Mouse (Mus musculus) cerebellum, adult 2 months (tissue): ENCODE results near the gene Prkrip1. TPM values are rescaled to one million over a fixed set of nuclear protein-coding genes. Genes with fewer than 3 reads are reported as not detected.

Source experiments
- DNase-seq, 2 experiments: peaks; one replicate each; pipeline ENCODE4 v3.0.0; 2021
- H3K27ac ChIP-seq: fragments of 200-500 bp; 2 replicates; pipeline ENCODE4 v1.5.1; 2012; ENCODE audit warnings: low read length, control low read depth, inconsistent platforms; ENCODE audit not compliant: insufficient read depth
- H3K27me3 ChIP-seq: fragments of 200-500 bp; 2 replicates; pipeline ENCODE4 v1.6.1; 2012; ENCODE audit warnings: inconsistent platforms, mild to moderate bottlenecking, low read length, moderate library complexity; ENCODE audit not compliant: control insufficient read depth, insufficient read depth
- H3K4me1 ChIP-seq: fragments of 200-500 bp; 2 replicates; pipeline ENCODE4 v1.6.1; 2011; ENCODE audit warnings: low read length; ENCODE audit not compliant: control insufficient read depth, insufficient read depth
- H3K4me3 ChIP-seq: fragments of 200-500 bp; replicated peaks from 2 replicates; pipeline ENCODE3; 2011; ENCODE audit warnings: mild to moderate bottlenecking, low read depth, low read length, control low read depth; ENCODE audit not compliant: insufficient read depth
- CTCF ChIP-seq: fragments of 200-500 bp; IDR thresholded peaks from 2 replicates; pipeline ENCODE4 v1.5.1; 2011; ENCODE audit warnings: low read depth, mild to moderate bottlenecking, control low read depth, low read length, moderate library complexity, borderline replicate concordance; ENCODE audit not compliant: insufficient read depth
- POLR2A ChIP-seq: fragments of 200-500 bp; IDR thresholded peaks from 2 replicates; pipeline ENCODE4 v1.6.1; 2011; ENCODE audit warnings: low read length, control low read depth, borderline replicate concordance; ENCODE audit not compliant: insufficient read depth
- WGBS: fragments of 180-500 bp; shearing (Covaris S2); methylation state at CpG from one replicate; pipeline ENCODE4 v1.1.7; 2018; 5-methylcytosine and 5-hydroxymethylcytosine counted together
- polyA plus RNA-seq: library from polyadenylated mRNA; depleted of rRNA; stranded (reverse); fragments of >200 nt; gene quantifications from 2 replicates; pipeline ENCODE4 v1.2.3, GENCODE M21; 2012

Prkrip1 gene
- polyA plus RNA-seq, 1 experiment, result 38.0 TPM

DNA sequence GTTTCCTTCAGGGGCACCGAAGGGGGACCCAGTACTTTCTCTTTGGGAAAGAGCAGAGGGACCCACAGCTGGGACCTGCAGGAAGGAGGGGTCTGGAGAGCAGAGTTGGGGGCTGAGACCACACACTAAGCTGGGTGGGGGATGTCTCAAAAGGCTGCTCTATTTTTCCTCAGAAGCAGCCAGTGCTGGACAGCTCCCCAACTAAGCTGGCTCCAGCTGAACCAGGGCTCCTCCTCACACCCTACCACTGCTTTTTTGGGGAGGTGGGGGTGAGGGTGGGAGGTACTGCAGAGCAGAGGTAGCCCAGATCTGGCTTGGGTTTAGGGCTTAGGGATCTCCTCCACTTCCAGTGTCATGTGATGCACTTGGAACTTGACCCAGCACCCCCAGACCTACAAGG, 41.6 kb upstream of the Prkrip1 start:
- DNase-seq, result no peak
- 58% methylated on average over 1 of the region's 1 CpGs for WGBS
- H3K4me3 ChIP-seq, result no peak overlapping the region
- no peak overlapping the region for H3K27ac ChIP-seq
- no peak for TF ChIP-seq POLR2A
- TF ChIP-seq CTCF, result no peak
- H3K4me1 ChIP-seq, result 0 out of 2 replicates have a peak, but pooled peaks cover 4% of the 10 kb centered on the region
- H3K27me3 ChIP-seq, result no peaks in the 10 kb centered on the region

DNA sequence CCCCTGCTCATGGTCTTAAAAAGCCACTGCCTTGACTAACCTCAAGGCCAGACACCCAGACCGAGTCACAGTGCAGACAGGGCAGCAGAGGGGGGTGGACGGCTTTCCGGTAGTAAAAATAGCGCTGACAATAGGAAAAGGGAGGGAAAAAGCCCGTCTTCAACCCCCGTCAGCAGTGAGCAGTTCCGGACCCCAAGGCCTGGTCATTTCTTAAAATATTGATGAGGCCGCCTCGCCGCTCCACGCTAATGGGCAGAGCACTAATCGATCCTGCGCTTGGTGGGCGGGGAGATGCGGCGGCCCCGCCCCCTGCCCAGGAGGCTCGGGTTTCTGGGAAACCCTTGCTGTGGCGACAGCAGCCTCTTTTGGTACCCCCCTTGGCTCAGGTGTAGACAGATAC, 38.8 kb upstream of the Prkrip1 start:
- Histone ChIP-seq H3K4me1 (0 out of 2 replicates have a peak, but pooled peaks cover 4% of the 10 kb centered on the region), H3K27me3 (no peaks in the 10 kb centered on the region), H3K4me3 (peak overlapping the region; percentile 39), H3K27ac (no peak overlapping the region)
- WGBS, result 3% methylated on average over 19 of the region's 19 CpGs
- no peak for DNase-seq
- no peak for TF ChIP-seq CTCF
- TF ChIP-seq POLR2A, result no peak

DNA sequence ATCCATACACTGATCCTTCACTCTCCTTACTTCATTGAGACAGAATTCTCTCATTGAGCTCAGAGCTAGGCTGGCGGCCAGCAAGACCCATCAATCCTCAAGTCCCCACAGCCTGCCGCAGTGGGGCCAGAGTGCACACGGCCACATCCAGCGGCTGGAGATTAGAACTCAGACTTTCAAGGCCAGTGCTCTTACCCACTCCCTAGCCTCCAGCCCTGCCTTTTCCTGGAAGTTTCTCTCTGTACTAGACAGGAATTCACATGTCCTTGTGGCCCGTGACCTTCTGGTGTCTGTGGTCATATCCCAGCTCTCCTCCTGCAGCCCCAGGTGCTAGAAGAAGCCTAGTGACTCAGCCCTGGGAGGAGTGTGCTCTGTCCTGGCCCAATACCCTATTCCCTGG, 37.8 kb upstream of the Prkrip1 start:
- no peak for DNase-seq
- Histone ChIP-seq H3K4me3 (no peak overlapping the region), H3K4me1 (0 out of 2 replicates have a peak, but pooled peaks cover 4% of the 10 kb centered on the region), H3K27ac (no peak overlapping the region), H3K27me3 (no peaks in the 10 kb centered on the region)
- WGBS, result 83% methylated on average over 5 of the region's 5 CpGs
- no peak for TF ChIP-seq CTCF
- no peak for TF ChIP-seq POLR2A

DNA sequence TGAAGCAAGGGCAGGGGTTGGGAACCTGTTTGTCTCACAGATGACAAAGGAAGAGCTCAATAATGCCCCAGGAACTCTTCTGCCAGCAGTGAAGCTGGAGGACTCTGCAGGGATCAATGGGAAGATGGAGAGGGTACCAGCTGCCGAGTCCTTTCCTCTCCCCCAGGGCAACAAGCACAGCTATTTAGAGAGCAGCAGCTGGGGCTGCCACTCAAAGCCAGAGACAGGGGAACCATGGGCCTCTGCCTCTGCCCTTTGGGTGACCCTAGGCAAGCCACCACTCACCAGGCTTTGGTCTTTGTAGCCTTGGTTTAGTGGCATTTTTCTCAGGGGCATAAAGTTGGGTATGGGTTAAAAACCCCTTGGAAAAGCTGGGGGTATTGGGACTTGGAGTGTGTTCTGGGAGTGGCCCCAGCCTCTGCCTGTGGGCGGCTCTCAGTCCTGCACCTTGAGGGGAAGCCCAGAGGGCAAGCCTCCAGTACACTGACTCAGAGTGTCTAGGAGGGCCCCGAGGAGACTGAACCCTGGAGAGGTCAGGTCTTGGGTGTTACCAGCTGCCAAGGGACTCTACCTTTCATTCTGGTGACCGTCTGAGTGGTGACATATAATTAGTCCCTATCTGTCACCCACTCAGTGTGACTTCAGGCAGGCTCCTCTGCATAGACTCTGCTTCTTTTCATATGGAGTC, 31.7 kb upstream of the Prkrip1 start:
- 68% methylated on average over 4 of the region's 4 CpGs for WGBS
- H3K4me1 ChIP-seq, result no peaks in the 10 kb centered on the region
- no peak overlapping the region for H3K27ac ChIP-seq
- no peak for TF ChIP-seq CTCF
- TF ChIP-seq POLR2A, result no peak
- no peaks in the 10 kb centered on the region for H3K27me3 ChIP-seq
- DNase-seq, result no peak
- no peak overlapping the region for H3K4me3 ChIP-seq

DNA sequence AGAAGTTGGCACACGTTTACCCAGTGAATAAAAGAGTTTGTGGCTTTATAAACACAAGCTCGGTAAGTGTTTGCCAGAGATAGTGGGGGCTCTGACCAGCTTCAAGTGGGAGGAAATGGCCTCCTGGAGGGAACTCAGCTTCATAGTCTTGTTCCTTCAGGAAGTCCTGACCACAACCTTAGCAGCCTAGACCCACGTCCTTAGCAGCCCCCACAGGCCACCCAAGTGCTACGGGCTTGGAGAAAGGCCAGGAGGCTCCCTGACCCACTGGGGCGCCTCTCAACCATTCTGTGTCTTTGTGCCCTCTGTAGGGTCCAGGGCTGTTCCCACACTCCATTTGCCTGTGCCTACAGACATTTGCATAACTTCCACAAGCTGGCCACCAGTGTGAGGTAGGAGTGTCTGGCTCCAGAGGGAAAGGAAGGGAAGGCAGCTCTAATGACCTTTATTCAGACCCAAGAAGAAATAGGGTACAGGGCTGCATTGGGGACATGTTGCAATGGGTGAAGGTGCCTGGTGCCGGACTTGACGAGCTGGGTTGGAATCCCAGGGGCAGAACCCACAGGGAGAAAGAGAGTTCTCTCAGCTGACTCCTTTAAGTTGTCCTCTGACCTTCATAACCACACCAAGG, 27.6 kb upstream of the Prkrip1 start:
- Histone ChIP-seq H3K4me1 (no peaks in the 10 kb centered on the region), H3K27me3 (no peaks in the 10 kb centered on the region), H3K4me3 (no peak overlapping the region), H3K27ac (no peak overlapping the region)
- WGBS, result 58% methylated on average over 7 of the region's 7 CpGs
- DNase-seq, result no peak
- TF ChIP-seq POLR2A (no peak), CTCF (no peak)

DNA sequence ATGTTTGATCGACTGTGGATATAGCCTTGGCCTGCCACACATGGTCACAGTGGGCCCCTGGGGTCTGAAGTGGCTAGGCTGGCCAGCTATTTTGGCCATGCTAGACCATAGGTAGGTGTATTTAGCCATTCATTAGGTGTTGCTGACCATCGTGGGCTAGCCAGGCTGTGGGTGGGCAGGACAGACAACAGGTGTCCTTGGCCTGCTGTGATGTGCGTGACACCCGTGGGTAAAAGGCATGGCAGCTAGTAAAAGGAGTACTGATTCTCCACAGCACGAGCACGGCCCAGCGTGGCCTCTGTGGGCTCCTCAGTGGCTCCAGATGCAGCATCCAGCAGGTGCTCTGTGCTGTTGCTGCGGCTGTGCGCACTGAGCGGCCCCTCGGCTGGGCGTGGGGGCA, 19.8 kb upstream of the Prkrip1 start:
- Histone ChIP-seq H3K27ac (no peak overlapping the region), H3K4me3 (no peak overlapping the region), H3K27me3 (no peaks in the 10 kb centered on the region), H3K4me1 (no peaks in the 10 kb centered on the region)
- no peak for TF ChIP-seq CTCF
- no peak for TF ChIP-seq POLR2A
- WGBS, result 72% methylated on average over 12 of the region's 12 CpGs
- DNase-seq, result no peak

DNA sequence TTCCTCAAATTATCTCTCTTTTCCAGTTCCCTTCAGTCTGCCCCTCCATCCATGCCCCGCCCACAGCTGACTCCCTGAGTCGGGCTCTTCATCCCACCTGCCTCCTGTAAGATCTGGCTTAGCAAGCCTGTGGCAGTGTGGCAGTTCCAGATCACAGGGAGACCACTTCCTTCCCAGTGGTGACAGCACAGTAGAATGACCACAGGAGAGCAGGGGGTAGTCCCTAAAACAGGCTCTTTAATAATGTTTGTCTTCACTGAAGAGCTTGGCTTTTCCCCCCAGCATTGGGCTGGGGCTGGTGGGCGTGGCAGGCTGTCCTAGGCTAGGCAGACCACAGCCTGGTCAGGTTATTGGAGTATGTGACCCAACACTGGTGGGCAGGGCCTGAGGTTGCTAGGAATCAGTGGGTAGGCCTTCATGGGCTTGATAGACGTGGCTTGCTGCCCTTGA, 19.2 kb upstream of the Prkrip1 start:
- TF ChIP-seq CTCF (no peak), POLR2A (no peak)
- DNase-seq, result no peak
- H3K4me3 ChIP-seq, result no peak overlapping the region
- no peaks in the 10 kb centered on the region for H3K4me1 ChIP-seq
- no peaks in the 10 kb centered on the region for H3K27me3 ChIP-seq
- H3K27ac ChIP-seq, result no peak overlapping the region
- 66% methylated on average over 4 of the region's 4 CpGs for WGBS
